Mouse (Mus musculus): Measurements from ENCODE around the gene Rassf5. TPM values are rescaled to one million over a fixed set of nuclear protein-coding genes. Genes with fewer than 3 reads are reported as not detected.

Rassf5 gene
- polyA plus RNA-seq, 1 experiment from 2014 or later: 18.2 TPM

DNA sequence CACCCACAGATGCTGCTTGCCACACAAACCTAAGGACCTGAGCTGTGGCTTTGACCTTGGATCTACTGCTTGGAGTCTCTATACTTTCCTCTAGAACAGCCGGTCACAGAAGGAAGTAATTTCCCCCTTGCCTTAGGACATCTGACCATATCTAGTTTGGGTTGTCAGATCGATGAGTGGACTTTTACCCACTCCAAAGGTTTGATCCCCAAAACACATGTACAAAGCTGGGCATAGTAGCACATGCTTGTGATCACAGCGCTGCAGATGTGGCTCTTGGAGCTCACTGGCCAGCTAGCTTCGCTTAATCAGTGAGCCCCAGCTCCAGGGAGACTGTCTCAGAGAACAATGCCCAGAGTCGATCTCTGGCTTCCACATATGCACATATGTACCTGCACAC lies 37.0 kb downstream of the Rassf5 start:
- H3K27ac ChIP-seq (replicated peaks): no peak overlapping the region
- H3K4me1 ChIP-seq: peaks cover 9% of the 10 kb centered on the region
- H3K36me3 ChIP-seq: no peaks in the 10 kb centered on the region
- H3K9ac ChIP-seq: no peak overlapping the region
- H3K27me3 ChIP-seq (replicated peaks): no peaks in the 10 kb centered on the region
- H3K4me3 ChIP-seq: no peak overlapping the region
- WGBS: 85% methylated on average over 5 of the region's 5 CpGs
- no peak overlapping the region for H3K4me2 ChIP-seq
- H3K9me3 ChIP-seq: no peaks in the 10 kb centered on the region
- no peak for ATAC-seq (ENCODE audit: extremely low read depth, insufficient number of reproducible peaks, low FRiP score, low TSS enrichment)

GRCm38 (mm10) chr1:131207531-131207930 lies 37.5 kb downstream of the Rassf5 start:
- no peaks in the 10 kb centered on the region for H3K36me3 ChIP-seq
- no peak overlapping the region for H3K27ac ChIP-seq (replicated peaks)
- H3K27me3 ChIP-seq (replicated peaks): no peaks in the 10 kb centered on the region
- no peak overlapping the region for H3K4me3 ChIP-seq
- H3K4me1 ChIP-seq: 0 out of 2 replicates have a peak, but pooled peaks cover 4% of the 10 kb centered on the region
- H3K9me3 ChIP-seq: no peaks in the 10 kb centered on the region
- no peak overlapping the region for H3K4me2 ChIP-seq
- 3% methylated on average over 5 of the region's 5 CpGs for WGBS
- no peak for ATAC-seq (ENCODE audit: extremely low read depth, insufficient number of reproducible peaks, low FRiP score, low TSS enrichment)
- no peak overlapping the region for H3K9ac ChIP-seq

DNA sequence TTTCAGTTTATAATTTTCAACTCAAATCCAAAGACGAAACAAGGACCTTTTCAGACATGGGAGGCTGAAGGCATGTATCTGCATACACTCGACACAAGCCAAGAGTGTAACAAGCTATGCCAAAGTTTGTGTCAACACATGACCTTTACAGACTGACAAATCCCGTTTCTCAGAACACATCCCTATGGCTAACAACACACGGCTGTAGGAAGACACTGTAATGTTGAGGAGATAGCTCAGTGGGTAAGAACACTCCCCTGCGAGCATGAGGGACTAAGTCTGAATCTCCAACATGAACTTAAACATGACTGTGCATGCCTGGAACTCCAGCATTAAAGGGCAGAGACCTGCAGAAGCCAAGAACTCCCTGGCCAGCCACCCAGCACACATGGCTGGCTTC lies 38.7 kb downstream of the Rassf5 start:
- no peak for ATAC-seq (ENCODE audit: extremely low read depth, insufficient number of reproducible peaks, low FRiP score, low TSS enrichment)
- no peak overlapping the region for H3K9ac ChIP-seq
- H3K27ac ChIP-seq (replicated peaks): no peak overlapping the region
- 64% methylated on average over 5 of the region's 5 CpGs for WGBS
- no peaks in the 10 kb centered on the region for H3K9me3 ChIP-seq
- H3K4me1 ChIP-seq: 0 out of 2 replicates have a peak, but pooled peaks cover 4% of the 10 kb centered on the region
- H3K4me3 ChIP-seq: no peak overlapping the region
- H3K36me3 ChIP-seq: no peaks in the 10 kb centered on the region
- H3K27me3 ChIP-seq (replicated peaks): no peaks in the 10 kb centered on the region
- H3K4me2 ChIP-seq: no peak overlapping the region

DNA sequence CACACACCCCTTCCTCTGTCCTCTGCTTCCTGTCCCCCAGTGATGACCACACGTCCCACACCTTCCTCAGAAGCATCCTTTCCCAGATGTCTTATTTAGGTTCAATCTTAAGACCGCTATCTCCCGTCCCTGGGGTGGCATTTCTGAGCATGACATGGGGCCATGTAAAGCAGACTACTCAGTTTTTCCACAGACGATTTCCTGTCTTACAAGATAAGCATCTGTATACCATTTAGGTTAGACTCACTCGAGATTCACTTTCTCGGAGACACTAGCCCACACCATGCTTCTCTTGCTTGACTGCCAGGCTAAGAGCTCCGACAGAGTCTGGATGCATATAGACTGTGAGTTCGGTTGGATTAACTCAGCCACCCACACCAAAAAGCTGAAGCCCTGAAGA lies 40.6 kb downstream of the Rassf5 start:
- H3K36me3 ChIP-seq: no peaks in the 10 kb centered on the region
- H3K9ac ChIP-seq: no peak overlapping the region
- H3K4me1 ChIP-seq: peaks cover 21% of the 10 kb centered on the region
- no peak for ATAC-seq (ENCODE audit: extremely low read depth, insufficient number of reproducible peaks, low FRiP score, low TSS enrichment)
- H3K27ac ChIP-seq (replicated peaks): no peak overlapping the region
- H3K4me3 ChIP-seq: no peak overlapping the region
- no peaks in the 10 kb centered on the region for H3K27me3 ChIP-seq (replicated peaks)
- 71% methylated on average over 8 of the region's 8 CpGs for WGBS
- no peaks in the 10 kb centered on the region for H3K9me3 ChIP-seq
- no peak overlapping the region for H3K4me2 ChIP-seq

- Histone ChIP-seq H3K4me3 (no peak overlapping the region), H3K9ac (no peak overlapping the region), H3K36me3 (no peaks in the 10 kb centered on the region), H3K4me1 (peaks cover 33% of the 10 kb centered on the region), H3K27ac (replicated peaks) (no peak overlapping the region), H3K9me3 (no peaks in the 10 kb centered on the region), H3K4me2 (no peak overlapping the region), H3K27me3 (replicated peaks) (no peaks in the 10 kb centered on the region)
- WGBS: 66% methylated on average over 4 of the region's 4 CpGs
- ATAC-seq (ENCODE audit: extremely low read depth, insufficient number of reproducible peaks, low FRiP score, low TSS enrichment): no peak
Observed at GRCm38 (mm10) chr1:131201391-131201790, 43.7 kb downstream of the Rassf5 start.

DNA sequence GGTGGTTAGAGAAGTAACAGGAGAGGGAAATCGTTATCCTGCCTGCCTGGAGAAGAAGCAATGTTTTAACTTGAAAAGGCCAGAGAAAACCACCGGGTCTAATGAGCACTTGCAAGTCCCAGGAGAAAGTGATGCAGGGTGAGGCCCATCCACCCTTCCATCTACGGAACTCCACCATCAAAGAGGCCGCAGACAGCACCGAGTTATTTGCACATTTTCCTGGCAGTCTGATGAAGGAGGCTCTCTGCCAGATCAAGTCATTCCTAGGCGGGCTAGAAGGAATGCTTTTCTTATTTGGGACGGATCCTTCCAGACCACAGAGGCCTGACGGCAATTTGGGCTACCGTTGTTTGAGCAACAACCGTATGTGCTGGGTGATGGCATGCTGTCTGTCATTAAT lies 44.5 kb downstream of the Rassf5 start:
- Histone ChIP-seq H3K27me3 (replicated peaks) (no peaks in the 10 kb centered on the region), H3K27ac (replicated peaks) (0 out of 2 replicates have a peak overlapping the region, but pooled peaks have one; percentile 5), H3K4me2 (no peak overlapping the region), H3K9me3 (no peaks in the 10 kb centered on the region), H3K9ac (peak overlapping the region; percentile 37; the same call in 1 of the 2 replicates), H3K36me3 (no peaks in the 10 kb centered on the region), H3K4me3 (no peak overlapping the region), H3K4me1 (peaks cover 41% of the 10 kb centered on the region)
- 68% methylated on average over 10 of the region's 10 CpGs for WGBS
- ATAC-seq (ENCODE audit: extremely low read depth, insufficient number of reproducible peaks, low FRiP score, low TSS enrichment): no peak

DNA sequence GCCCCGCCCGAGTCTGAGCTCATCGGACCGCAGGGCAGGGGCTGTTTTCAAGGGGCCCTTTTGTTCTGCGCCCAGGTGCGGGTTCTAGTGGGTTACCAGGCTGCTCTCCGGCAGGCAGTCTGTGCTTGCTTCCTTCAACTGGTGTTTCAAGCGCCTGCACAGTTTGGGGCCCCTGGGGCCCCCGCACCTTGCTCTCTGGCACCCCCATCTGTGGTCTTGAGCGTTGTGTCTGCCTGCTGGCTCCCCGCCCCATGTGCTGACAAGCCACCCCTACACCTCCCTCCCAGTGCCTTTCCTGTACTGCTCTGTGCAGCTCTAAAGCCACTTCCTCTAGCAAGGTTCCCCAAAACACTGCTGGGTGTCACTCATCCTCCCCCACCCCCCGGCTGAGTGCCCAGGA lies 45.1 kb downstream of the Rassf5 start:
- H3K9me3 ChIP-seq: no peaks in the 10 kb centered on the region
- no peaks in the 10 kb centered on the region for H3K27me3 ChIP-seq (replicated peaks)
- H3K9ac ChIP-seq: no peak overlapping the region
- peaks cover 41% of the 10 kb centered on the region for H3K4me1 ChIP-seq
- no peak overlapping the region for H3K4me2 ChIP-seq
- H3K36me3 ChIP-seq: no peaks in the 10 kb centered on the region; the same call in 1 of the 2 replicates
- ATAC-seq (ENCODE audit: extremely low read depth, insufficient number of reproducible peaks, low FRiP score, low TSS enrichment): no peak
- 0 out of 2 replicates have a peak overlapping the region, but pooled peaks have one; percentile 5 for H3K27ac ChIP-seq (replicated peaks)
- WGBS: 56% methylated on average over 12 of the region's 12 CpGs
- H3K4me3 ChIP-seq: no peak overlapping the region

DNA sequence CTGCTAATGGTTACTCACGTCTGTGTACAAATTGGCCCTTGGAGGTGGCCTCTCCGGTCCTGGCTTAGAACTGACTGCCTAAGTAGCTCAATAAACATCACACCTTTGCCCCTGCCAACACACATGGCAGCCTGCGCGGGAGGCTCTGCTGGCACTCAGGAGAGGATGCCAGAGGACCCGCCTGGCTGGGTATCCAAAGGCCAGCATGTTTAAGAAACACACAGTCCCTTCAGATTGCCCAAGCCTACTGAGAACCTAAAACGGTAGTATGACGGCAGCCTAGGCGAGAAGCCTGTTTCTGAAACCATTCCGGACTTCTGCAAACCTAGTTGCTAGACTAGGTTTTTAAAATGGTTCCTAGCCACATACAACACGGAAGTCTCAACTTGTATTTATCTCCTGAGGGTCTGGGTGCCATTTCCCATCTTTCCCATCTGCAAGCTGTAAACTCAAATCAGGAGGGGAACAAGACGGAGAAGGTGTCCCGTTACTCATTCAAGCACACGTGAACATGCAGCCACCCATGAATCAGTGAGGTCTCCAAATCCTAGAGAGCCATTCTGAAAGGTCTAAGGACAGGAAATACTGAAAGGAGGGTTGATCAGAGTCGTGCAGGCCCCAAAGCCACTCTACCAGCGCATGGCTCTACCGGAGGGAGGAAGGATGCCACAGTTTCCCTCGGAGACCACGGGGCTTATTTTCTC lies 45.8 kb downstream of the Rassf5 start:
- no peak overlapping the region for H3K9ac ChIP-seq
- H3K36me3 ChIP-seq: no peaks in the 10 kb centered on the region; the same call in 1 of the 2 replicates
- peaks cover 45% of the 10 kb centered on the region for H3K4me1 ChIP-seq
- peak overlapping the region; percentile 8; the same call in 1 of the 2 replicates for H3K4me3 ChIP-seq
- H3K27me3 ChIP-seq (replicated peaks): no peaks in the 10 kb centered on the region
- no peak overlapping the region for H3K4me2 ChIP-seq
- no peak overlapping the region for H3K27ac ChIP-seq (replicated peaks)
- no peak for ATAC-seq (ENCODE audit: extremely low read depth, insufficient number of reproducible peaks, low FRiP score, low TSS enrichment)
- WGBS: 79% methylated on average over 18 of the region's 18 CpGs
- no peaks in the 10 kb centered on the region for H3K9me3 ChIP-seq

GRCm38 (mm10) chr1:131198417-131198960 lies 46.6 kb downstream of the Rassf5 start:
- Histone ChIP-seq H3K4me3 (no peak overlapping the region), H3K36me3 (no peaks in the 10 kb centered on the region; the same call in 1 of the 2 replicates), H3K9ac (no peak overlapping the region), H3K27ac (replicated peaks) (no peak overlapping the region), H3K27me3 (replicated peaks) (no peaks in the 10 kb centered on the region), H3K4me1 (peaks cover 53% of the 10 kb centered on the region), H3K9me3 (no peaks in the 10 kb centered on the region), H3K4me2 (no peak overlapping the region)
- no peak for ATAC-seq (ENCODE audit: extremely low read depth, insufficient number of reproducible peaks, low FRiP score, low TSS enrichment)
- WGBS: 81% methylated on average over 9 of the region's 9 CpGs

GRCm38 (mm10) chr1:131196107-131196506 lies 49.0 kb downstream of the Rassf5 start:
- no peak for ATAC-seq (ENCODE audit: extremely low read depth, insufficient number of reproducible peaks, low FRiP score, low TSS enrichment)
- Histone ChIP-seq H3K36me3 (no peaks in the 10 kb centered on the region; the same call in 1 of the 2 replicates), H3K4me1 (peaks cover 51% of the 10 kb centered on the region), H3K4me2 (no peak overlapping the region), H3K27me3 (replicated peaks) (no peaks in the 10 kb centered on the region), H3K4me3 (no peak overlapping the region), H3K9me3 (no peaks in the 10 kb centered on the region), H3K9ac (no peak overlapping the region), H3K27ac (replicated peaks) (no peak overlapping the region)
- 63% methylated on average over 2 of the region's 2 CpGs for WGBS

DNA sequence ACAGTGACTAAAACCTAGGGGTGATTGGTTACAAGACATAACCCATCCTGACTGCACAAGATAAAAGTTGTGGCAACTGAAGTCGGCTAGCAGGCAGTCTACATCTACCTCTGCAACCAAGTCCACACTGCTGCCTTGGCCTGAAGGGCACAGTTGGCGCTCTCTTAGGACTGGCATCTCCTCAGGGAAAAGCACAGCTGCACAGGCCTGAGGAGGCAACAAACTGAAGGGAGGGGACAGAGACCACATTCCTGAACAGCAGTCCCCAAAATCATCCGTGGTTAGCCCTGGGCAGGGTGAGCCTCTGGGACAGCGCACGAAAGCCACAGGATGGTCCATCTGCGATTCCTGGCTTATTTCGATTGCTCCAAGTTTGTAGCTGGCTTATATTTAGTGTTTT lies 49.4 kb downstream of the Rassf5 start:
- Histone ChIP-seq H3K9me3 (no peaks in the 10 kb centered on the region), H3K27me3 (replicated peaks) (no peaks in the 10 kb centered on the region)
- ATAC-seq (ENCODE audit: extremely low read depth, insufficient number of reproducible peaks, low FRiP score, low TSS enrichment): no peak

GRCm38 (mm10) chr1:131193746-131194145 lies 51.3 kb downstream of the Rassf5 start:
- Histone ChIP-seq H3K9me3 (no peaks in the 10 kb centered on the region), H3K36me3 (no peaks in the 10 kb centered on the region; the same call in 1 of the 2 replicates), H3K9ac (no peak overlapping the region), H3K27me3 (replicated peaks) (no peaks in the 10 kb centered on the region), H3K4me2 (no peak overlapping the region), H3K4me3 (no peak overlapping the region), H3K27ac (replicated peaks) (no peak overlapping the region), H3K4me1 (peaks cover 42% of the 10 kb centered on the region)
- ATAC-seq (ENCODE audit: extremely low read depth, insufficient number of reproducible peaks, low FRiP score, low TSS enrichment): no peak
- 32% methylated on average over 3 of the region's 3 CpGs for WGBS

More for the DNA sequence above, 49.4 kb downstream of the Rassf5 start:
- no peak overlapping the region for H3K4me2 ChIP-seq
- no peak overlapping the region for H3K9ac ChIP-seq
- no peak overlapping the region for H3K27ac ChIP-seq (replicated peaks)
- H3K4me3 ChIP-seq: no peak overlapping the region
- WGBS: 80% methylated on average over 7 of the region's 7 CpGs
- H3K4me1 ChIP-seq: peaks cover 47% of the 10 kb centered on the region
- H3K36me3 ChIP-seq: no peaks in the 10 kb centered on the region; the same call in 1 of the 2 replicates
